Mouse (Mus musculus) ES-Bruce4 (cell line): Measurements from ENCODE around the gene Nckap1. TPM values are rescaled to one million over a fixed set of nuclear protein-coding genes. Genes with fewer than 3 reads are reported as not detected.

Source experiments
- H3K27ac ChIP-seq: 2 replicates; pipeline ENCODE4 v1.5.1; 2012; ENCODE audit warnings: low read length, inconsistent platforms; ENCODE audit not compliant: insufficient read depth
- H3K27me3 ChIP-seq: 2 replicates; pipeline ENCODE4 v1.6.1; 2012; ENCODE audit warnings: mild to moderate bottlenecking, low read length, inconsistent platforms; ENCODE audit not compliant: control insufficient read depth, poor library complexity, insufficient read depth, severe bottlenecking
- H3K36me3 ChIP-seq: 2 replicates; pipeline ENCODE4 v1.6.1; 2012; ENCODE audit warnings: inconsistent platforms, mild to moderate bottlenecking, low read length, moderate library complexity; ENCODE audit not compliant: control insufficient read depth, poor library complexity, insufficient read depth, severe bottlenecking
- H3K4me1 ChIP-seq: one replicate; pipeline ENCODE4 v1.8.1; 2011; ENCODE audit warnings: low read length; ENCODE audit not compliant: control insufficient read depth, insufficient read depth
- H3K4me3 ChIP-seq: 2 replicates; pipeline ENCODE4 v1.5.1; 2011; ENCODE audit warnings: low read depth, mild to moderate bottlenecking, low read length
- H3K9ac ChIP-seq: 2 replicates; pipeline ENCODE4 v1.6.1; 2012; ENCODE audit warnings: low read depth, mild to moderate bottlenecking, inconsistent platforms; ENCODE audit not compliant: poor library complexity, severe bottlenecking
- H3K9me3 ChIP-seq: replicated peaks from 2 replicates; pipeline ENCODE4 v1.6.1; 2012; ENCODE audit warnings: mild to moderate bottlenecking, low read length, inconsistent platforms; ENCODE audit not compliant: control insufficient read depth, poor library complexity, insufficient read depth, severe bottlenecking
- CTCF ChIP-seq: IDR thresholded peaks from one replicate; pipeline ENCODE4 v1.8.1; 2011; ENCODE audit warnings: low read depth, low read length
- EP300 ChIP-seq: IDR thresholded peaks from 2 replicates; pipeline ENCODE4 v1.6.1; 2011; ENCODE audit warnings: low read depth, low read length; ENCODE audit not compliant: insufficient read depth
- POLR2A ChIP-seq: IDR thresholded peaks from one replicate; pipeline ENCODE4 v1.8.1; 2011; ENCODE audit warnings: low read length; ENCODE audit not compliant: insufficient read depth
- polyA plus RNA-seq: library from polyadenylated mRNA; stranded (reverse); fragments of >200 nt; gene quantifications from 2 replicates; pipeline ENCODE4 v1.2.4, GENCODE M21; 2011; ENCODE audit warnings: low read depth; ENCODE audit not compliant: missing spikeins, insufficient read depth, insufficient read length

Nckap1 gene
- 151 and 160 TPM in 2 replicates for polyA plus RNA-seq

- Histone ChIP-seq H3K36me3 (no peaks in the 10 kb centered on the region), H3K27me3 (no peaks in the 10 kb centered on the region), H3K4me1 (no peaks in the 10 kb centered on the region), H3K9me3 (no peaks in the 10 kb centered on the region), H3K9ac (peak within 1 kb of the TSS; percentile 97), H3K4me3 (peak within 1 kb of the TSS; percentile 90), H3K27ac (peak within 1 kb of the TSS; percentile 4; the same call in 1 of the 2 replicates)
- peak; percentile 8 for TF ChIP-seq CTCF
- no peak for TF ChIP-seq EP300
These were observed at the start of gene Nckap1 for GRCm38 (mm10) chr2:80581043-80581711. Gene Nckap1 (minus strand): TSS chr2:80581380.

GRCm38 (mm10) chr2:80624523-80624922 is 43.3 kb upstream of the Nckap1 start:
- no peak overlapping the region for H3K27ac ChIP-seq
- H3K4me3 ChIP-seq = no peak overlapping the region
- no peak overlapping the region for H3K9ac ChIP-seq
- no peaks in the 10 kb centered on the region for H3K9me3 ChIP-seq
- no peaks in the 10 kb centered on the region; the same call in 1 of the 2 replicates for H3K36me3 ChIP-seq
- H3K4me1 ChIP-seq = no peaks in the 10 kb centered on the region
- no peaks in the 10 kb centered on the region for H3K27me3 ChIP-seq
- TF ChIP-seq CTCF = no peak
- TF ChIP-seq POLR2A = no peak
- no peak for TF ChIP-seq EP300

- Histone ChIP-seq H3K4me3 (no peak overlapping the region), H3K36me3 (no peaks in the 10 kb centered on the region; the same call in 1 of the 2 replicates), H3K9ac (no peak overlapping the region), H3K9me3 (no peaks in the 10 kb centered on the region), H3K27ac (no peak overlapping the region), H3K27me3 (no peaks in the 10 kb centered on the region), H3K4me1 (no peaks in the 10 kb centered on the region)
- no peak for TF ChIP-seq EP300
- TF ChIP-seq POLR2A = no peak
- no peak for TF ChIP-seq CTCF
These were observed 40.7 kb upstream of the Nckap1 start for GRCm38 (mm10) chr2:80621921-80622320.

GRCm38 (mm10) chr2:80618991-80619390 is 37.8 kb upstream of the Nckap1 start:
- TF ChIP-seq CTCF = no peak
- TF ChIP-seq EP300 = no peak
- TF ChIP-seq POLR2A = no peak
- Histone ChIP-seq H3K9me3 (no peaks in the 10 kb centered on the region), H3K4me1 (no peaks in the 10 kb centered on the region)

GRCm38 (mm10) chr2:80616854-80617737 is 35.9 kb upstream of the Nckap1 start, which contains the start of the genes Dusp19 and Nup35:
Gene Dusp19 (plus strand): TSS chr2:80617045.
Gene Nup35 (plus strand): TSS chr2:80617236.
- Histone ChIP-seq H3K9ac (peak within 1 kb of the TSS; percentile 64), H3K27me3 (no peaks in the 10 kb centered on the region), H3K36me3 (no peaks in the 10 kb centered on the region), H3K4me3 (peak within 1 kb of the TSS; percentile 91), H3K4me1 (no peaks in the 10 kb centered on the region), H3K27ac (peak within 1 kb of the TSS; percentile 31), H3K9me3 (no peaks in the 10 kb centered on the region)
- TF ChIP-seq POLR2A (peak; percentile 94), CTCF (no peak), EP300 (no peak)

More at GRCm38 (mm10) chr2:80618991-80619390, 37.8 kb upstream of the Nckap1 start:
- no peak overlapping the region for H3K4me3 ChIP-seq
- no peaks in the 10 kb centered on the region for H3K27me3 ChIP-seq
- no peaks in the 10 kb centered on the region for H3K36me3 ChIP-seq
- no peak overlapping the region for H3K9ac ChIP-seq
- H3K27ac ChIP-seq = no peak overlapping the region
